Mouse (Mus musculus) midbrain, embryonic 13.5 days (tissue): ENCODE data around the gene Gm21887. TPM values are rescaled to one million over a fixed set of nuclear protein-coding genes. Genes with fewer than 3 reads are reported as not detected.
"Not testable (repeated sequence)": the region's sequence is repeated elsewhere in the genome, so short reads cannot be mapped to it uniquely, and the experiment has no call there.

ENCODE experiments used
- ATAC-seq: fragments of 200-750 bp; cut with Nextera tagmentation; 2 replicates; pipeline ENCODE4 v1.8.0; 2017; ENCODE audit warnings: mild to moderate bottlenecking, moderate TSS enrichment, moderate library complexity
- H3K27ac ChIP-seq: fragments of 300-500 bp; sonication (generic); 2 replicates; pipeline ENCODE4 v1.5.1; 2015; ENCODE audit warnings: inconsistent platforms, mild to moderate bottlenecking, moderate library complexity
- H3K27me3 ChIP-seq: fragments of 300-500 bp; sonication (generic); 2 replicates; pipeline ENCODE4 v1.6.1; 2015; ENCODE audit warnings: mild to moderate bottlenecking, inconsistent platforms
- H3K36me3 ChIP-seq: fragments of 300-500 bp; sonication (generic); 2 replicates; pipeline ENCODE4 v1.6.1; 2015; ENCODE audit warnings: mild to moderate bottlenecking, inconsistent platforms
- H3K4me1 ChIP-seq: fragments of 300-500 bp; sonication (generic); replicated peaks from 2 replicates; pipeline ENCODE4 v1.6.1; 2015; ENCODE audit warnings: inconsistent platforms
- H3K4me2 ChIP-seq: fragments of 300-500 bp; sonication (generic); replicated peaks from 2 replicates; pipeline ENCODE4 v1.6.1; 2015; ENCODE audit warnings: moderate library complexity, mild to moderate bottlenecking, inconsistent platforms
- H3K4me3 ChIP-seq: fragments of 300-500 bp; sonication (generic); replicated peaks from 2 replicates; pipeline ENCODE4 v1.5.1; 2015; ENCODE audit warnings: mild to moderate bottlenecking, inconsistent platforms
- H3K9ac ChIP-seq: fragments of 300-500 bp; sonication (generic); replicated peaks from 2 replicates; pipeline ENCODE4 v1.6.1; 2015; ENCODE audit warnings: mild to moderate bottlenecking, inconsistent platforms
- H3K9me3 ChIP-seq: fragments of 300-500 bp; sonication (generic); 2 replicates; pipeline ENCODE4 v1.6.1; 2016; ENCODE audit warnings: mild to moderate bottlenecking, inconsistent platforms
- WGBS: fragments of 180-500 bp; shearing (Covaris S2); methylation state at CpG from one replicate; pipeline ENCODE4 v1.1.7; 2015; 5-methylcytosine and 5-hydroxymethylcytosine counted together
- polyA plus RNA-seq: library from polyadenylated mRNA; unstranded; fragments of >200 nt; fragmentation: Nextera tagmentation; extraction: Ambion mirVana; gene quantifications from 2 replicates; pipeline ENCODE4 v1.2.1, GENCODE M21; 2015

Gene Gm21887
- polyA plus RNA-seq, 1 experiment from 2014 or later = 183 TPM

DNA sequence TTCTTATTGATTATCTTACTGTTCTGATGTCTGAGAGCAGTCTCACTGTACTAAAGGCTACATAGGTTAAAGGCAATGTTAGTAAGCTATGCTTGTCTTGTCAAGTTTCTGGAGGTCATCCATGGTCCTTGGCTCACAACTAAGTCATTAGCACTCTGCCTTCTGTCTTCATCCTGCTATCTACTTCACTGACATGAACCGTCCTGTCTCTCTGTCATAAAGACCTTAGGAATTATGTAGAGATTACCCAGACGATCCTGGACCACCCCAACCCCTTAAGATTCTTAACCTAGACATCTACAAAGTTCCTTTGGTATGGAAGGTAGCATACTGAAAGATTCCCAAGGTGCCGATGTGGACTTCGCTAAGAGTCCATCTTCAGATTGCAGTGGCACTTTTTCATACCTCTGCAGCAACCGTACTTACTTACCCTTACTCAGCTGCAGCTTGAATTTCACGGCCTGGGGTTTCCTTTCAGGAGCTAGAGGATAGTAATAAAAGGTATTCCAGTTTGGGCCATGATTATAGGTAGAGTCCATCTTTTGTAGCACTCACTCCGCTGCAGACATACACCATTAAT lies 31.5 kb upstream of the Gm21887 start:
- Histone ChIP-seq H3K9me3 (peaks cover 68% of the 10 kb centered on the region), H3K36me3 (peaks cover 37% of the 10 kb centered on the region)
- H3K4me2 ChIP-seq, H3K9ac ChIP-seq, H3K27ac ChIP-seq, ATAC-seq, H3K4me3 ChIP-seq, H3K4me1 ChIP-seq, H3K27me3 ChIP-seq: not testable (repeated sequence)
- 90% methylated on average over 7 of the region's 7 CpGs for WGBS

DNA sequence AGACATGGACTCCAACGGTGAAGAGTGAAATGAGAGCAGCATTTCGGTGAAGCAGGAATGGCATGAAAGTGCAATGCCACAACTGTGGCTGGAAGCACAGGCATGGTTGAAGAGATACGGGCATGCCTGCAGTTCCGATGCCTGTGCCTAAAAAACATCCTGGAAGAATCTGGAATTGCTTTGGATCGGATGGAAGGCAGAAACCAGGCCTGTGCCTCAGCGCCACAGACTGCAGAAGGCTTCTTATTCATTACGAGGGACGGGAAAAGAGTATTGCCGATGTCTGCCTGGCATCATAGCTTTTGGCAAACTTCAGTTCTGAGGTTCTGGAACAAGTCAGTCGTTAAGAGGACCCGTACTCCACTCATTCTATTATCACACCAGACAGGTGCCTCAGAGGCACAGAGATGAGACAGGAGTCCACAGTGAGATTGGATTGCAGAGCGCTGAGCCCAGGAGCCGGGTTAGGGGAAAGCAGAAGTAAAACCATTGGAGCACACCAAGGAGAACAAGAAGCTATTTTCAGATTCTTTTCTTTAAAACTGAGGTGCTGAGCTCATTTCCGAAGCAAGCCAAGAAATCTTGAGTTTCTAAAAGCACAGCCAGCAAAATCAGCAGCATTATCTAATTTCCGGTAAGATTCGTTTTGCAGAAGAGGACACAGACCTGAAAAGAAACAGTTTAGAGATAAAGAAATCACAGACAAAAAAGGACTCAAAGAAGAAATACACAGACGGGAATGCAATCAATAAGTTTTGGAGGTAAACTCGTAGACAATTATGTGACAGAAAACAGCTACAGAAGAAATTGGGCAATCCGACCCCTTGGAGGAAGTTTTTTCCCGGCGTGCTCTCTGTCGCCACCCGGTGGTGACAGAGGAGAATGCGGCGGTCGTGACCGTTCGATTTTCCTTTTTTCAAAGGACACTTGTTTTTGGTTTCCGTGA lies 30.8 kb upstream of the Gm21887 start:
- H3K4me2 ChIP-seq = peak overlapping the region; percentile 28
- 0 out of 2 replicates have a peak, but pooled peaks have one; percentile 32 for ATAC-seq
- peaks cover 44% of the 10 kb centered on the region for H3K36me3 ChIP-seq
- peaks cover 71% of the 10 kb centered on the region for H3K9me3 ChIP-seq
- 73% methylated on average over 29 of the region's 29 CpGs for WGBS
- H3K4me3 ChIP-seq = peak overlapping the region; percentile 3; the same call in 1 of the 2 replicates
- H3K4me1 ChIP-seq, H3K27me3 ChIP-seq, H3K9ac ChIP-seq, H3K27ac ChIP-seq: not testable (repeated sequence)

DNA sequence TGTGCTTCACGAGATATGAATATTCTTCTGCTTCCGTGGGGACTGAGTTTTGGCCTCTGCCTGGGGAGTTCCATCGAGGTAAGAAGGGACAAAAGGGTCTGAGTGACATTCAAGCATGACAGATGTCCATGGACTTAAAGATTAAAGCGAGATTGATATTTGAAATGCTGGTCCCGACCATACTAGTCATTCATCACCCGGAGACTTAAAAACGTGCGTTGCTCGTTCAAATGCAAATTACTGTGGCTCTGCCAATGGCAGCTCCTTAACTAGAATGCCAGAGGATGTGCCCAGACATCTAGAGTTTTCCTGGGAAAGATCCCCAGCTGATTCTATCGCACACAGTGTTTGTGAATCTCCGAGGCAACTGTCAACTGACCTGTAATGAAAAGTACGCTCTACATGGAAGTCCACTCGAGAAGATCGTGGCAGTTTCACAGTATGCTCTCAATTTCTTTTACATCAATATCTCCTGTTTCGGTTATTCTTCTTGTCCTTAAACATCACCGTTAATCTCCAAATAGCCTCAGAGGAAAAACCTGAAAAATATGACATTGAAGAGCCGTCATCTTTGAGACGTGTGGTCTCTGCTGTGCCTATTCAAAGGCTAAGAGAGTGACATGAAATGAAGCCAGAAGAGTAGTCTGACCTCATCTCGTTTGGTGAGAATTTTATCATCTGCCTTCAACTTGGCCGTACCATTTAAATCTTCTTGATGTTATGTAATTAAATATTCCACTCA lies 29.8 kb upstream of the Gm21887 start:
- not testable (repeated sequence) for H3K4me1 ChIP-seq, H3K9ac ChIP-seq, H3K27me3 ChIP-seq, H3K27ac ChIP-seq
- H3K36me3 ChIP-seq = peaks cover 48% of the 10 kb centered on the region
- peaks cover 72% of the 10 kb centered on the region for H3K9me3 ChIP-seq
- ATAC-seq = peak; percentile 22
- WGBS = 76% methylated on average over 20 of the region's 20 CpGs
- H3K4me3 ChIP-seq = peak overlapping the region; percentile 3; the same call in 1 of the 2 replicates
- H3K4me2 ChIP-seq = peak overlapping the region; percentile 28

DNA sequence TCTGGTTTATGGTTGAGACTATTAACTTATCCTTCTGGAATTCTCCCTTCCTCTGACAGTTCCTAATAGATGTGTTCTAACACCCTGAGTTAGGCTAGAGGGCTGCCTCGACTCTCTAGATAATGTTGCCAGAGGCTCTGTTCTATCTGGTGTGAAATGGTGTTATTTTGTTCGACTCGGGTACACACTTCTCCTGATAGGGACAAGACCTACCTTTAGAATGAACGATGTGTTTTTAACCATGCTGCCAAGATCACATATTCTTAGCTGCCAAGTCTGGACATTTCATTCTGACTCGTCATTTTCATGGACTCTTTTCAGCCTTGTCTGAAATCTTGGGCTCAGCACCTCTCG lies 29.3 kb upstream of the Gm21887 start:
- peaks cover 53% of the 10 kb centered on the region for H3K36me3 ChIP-seq
- H3K9ac ChIP-seq, H3K4me1 ChIP-seq, H3K27ac ChIP-seq, H3K4me3 ChIP-seq, H3K4me2 ChIP-seq, H3K27me3 ChIP-seq, ATAC-seq: not testable (repeated sequence)
- peaks cover 71% of the 10 kb centered on the region for H3K9me3 ChIP-seq
- WGBS = 86% methylated on average over 6 of the region's 6 CpGs

DNA sequence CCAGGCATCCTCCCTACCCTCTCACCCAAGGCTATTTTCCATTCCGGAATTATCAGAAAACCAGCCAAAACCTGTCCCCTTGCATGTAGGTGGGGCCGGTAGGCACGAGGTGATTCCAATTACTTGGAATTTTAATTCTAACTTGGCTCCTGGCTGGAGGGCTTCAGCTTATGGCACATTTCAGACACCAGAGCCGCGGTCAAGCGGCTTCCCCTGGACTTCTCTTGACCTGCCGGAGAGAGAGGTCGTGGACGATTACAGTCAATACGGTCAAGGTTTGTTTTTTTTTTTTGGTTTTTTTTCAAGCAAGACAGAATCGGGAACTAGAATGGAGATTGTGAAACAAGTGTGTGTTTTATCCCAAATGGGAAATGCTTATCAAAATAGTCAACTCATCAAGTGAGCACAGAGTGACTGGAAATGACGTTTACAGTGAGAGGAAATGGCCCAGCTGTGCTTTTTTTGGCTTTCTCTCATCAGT lies 28.6 kb upstream of the Gm21887 start:
- peaks cover 4% of the 10 kb centered on the region; the same call in 1 of the 2 replicates for H3K4me1 ChIP-seq
- H3K36me3 ChIP-seq = peaks cover 58% of the 10 kb centered on the region
- peaks cover 72% of the 10 kb centered on the region for H3K9me3 ChIP-seq
- H3K4me2 ChIP-seq = no peak overlapping the region
- no peak overlapping the region for H3K9ac ChIP-seq
- no peaks in the 10 kb centered on the region for H3K27me3 ChIP-seq
- WGBS = 89% methylated on average over 12 of the region's 12 CpGs
- no peak overlapping the region for H3K4me3 ChIP-seq
- H3K27ac ChIP-seq = no peak overlapping the region
- no peak for ATAC-seq

DNA sequence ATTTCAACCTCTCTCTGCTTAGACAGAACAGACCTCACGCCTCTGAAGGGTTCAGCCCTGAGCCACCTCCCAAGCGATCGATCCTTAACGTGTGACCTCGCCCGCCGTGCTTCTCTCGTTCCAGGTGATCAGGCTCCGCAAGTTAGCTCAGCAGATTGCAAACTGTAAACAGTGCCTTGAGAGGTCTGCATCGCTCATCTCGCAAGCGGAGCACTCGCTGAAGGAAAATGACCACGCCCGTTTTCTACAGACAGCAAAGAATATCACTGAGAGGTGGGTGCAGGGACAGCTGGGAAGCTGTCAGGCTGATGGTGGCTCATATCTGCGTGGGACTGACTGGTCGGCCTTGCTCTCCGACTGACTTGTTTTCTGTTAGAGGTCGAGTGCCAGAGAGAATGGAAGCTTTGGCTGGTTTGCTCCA lies 27.7 kb upstream of the Gm21887 start:
- H3K4me1 ChIP-seq, H3K27me3 ChIP-seq, H3K4me3 ChIP-seq, ATAC-seq, H3K4me2 ChIP-seq, H3K9ac ChIP-seq, H3K27ac ChIP-seq: not testable (repeated sequence)
- peaks cover 64% of the 10 kb centered on the region for H3K36me3 ChIP-seq
- 92% methylated on average over 19 of the region's 19 CpGs for WGBS
- peaks cover 77% of the 10 kb centered on the region for H3K9me3 ChIP-seq

DNA sequence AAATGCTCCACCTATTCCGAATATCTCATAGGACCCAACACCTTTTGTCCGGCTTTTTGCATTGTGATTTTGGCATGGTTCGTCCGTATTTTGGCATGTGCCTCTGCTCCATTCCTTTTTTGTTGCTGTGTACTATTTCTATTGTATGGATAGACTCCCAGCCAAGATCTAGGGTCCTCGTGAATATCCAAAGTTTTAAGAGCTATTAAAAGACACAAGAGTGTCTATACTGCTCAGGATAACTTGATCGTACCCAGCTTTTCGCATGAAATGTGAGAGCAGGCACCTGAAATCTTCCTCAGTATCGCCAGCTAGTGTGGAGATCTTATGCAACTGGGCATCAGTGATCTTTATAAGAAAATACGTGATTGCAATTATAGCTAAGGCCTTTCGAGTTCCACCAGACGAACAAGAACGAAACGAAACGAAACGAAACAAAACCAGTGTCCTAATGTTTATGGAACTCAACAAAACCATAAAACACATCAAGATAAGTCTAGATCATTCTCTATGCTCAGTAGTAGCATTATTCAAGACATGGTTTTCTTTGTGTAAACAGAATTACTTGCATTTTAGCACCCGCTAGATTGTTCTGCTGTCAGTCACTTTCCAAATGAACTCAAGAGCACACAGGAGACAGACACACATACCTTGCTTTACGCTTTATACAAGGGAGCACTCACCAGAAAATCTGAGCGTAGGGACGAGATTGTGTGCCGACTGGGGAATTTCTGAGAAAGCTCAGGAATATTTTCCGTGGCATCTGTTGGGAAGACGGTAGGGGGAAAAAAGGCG lies 26.7 kb upstream of the Gm21887 start:
- H3K27me3 ChIP-seq = not testable (repeated sequence)
- H3K36me3 ChIP-seq = peaks cover 68% of the 10 kb centered on the region

DNA sequence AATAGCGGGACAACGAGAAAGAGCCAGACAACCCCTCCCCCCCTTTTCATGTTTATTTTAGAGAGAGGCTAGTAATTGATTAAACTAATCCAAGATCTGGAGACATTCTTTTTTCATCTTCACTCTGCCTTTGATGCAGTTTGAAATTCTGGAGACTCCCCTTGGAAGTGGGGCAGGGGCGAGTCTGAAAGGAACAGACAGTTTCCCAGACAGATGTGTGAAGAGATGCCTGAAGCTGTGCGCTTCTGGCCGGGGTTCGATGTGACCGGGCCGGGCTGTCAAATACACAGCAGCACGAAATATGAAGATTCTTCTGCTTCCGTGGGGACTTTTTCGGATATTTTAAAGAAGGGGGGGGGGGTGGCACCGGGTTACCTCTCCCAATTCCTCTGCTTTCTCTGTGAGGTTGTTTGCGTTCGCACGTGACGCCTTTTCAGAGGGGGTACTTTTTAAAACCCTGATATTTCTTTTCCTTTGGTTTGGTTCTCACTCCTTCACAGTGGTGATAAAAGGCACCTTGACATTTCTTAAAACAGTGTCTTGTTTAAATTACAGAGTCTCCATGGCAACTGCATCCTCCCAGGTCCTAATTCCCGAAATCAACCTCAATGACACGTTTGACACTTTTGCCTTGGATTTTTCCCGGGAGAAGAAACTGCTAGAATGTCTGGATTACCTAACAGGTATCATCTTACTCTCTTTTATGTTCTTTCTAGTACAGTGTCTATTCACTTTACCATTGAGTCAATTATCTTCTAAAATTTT lies 25.9 kb upstream of the Gm21887 start:
- Histone ChIP-seq H3K36me3 (peaks cover 63% of the 10 kb centered on the region), H3K9me3 (peaks cover 73% of the 10 kb centered on the region)

More for the DNA sequence above, 26.7 kb upstream of the Gm21887 start:
- 92% methylated on average over 23 of the region's 23 CpGs for WGBS
- H3K9me3 ChIP-seq = peaks cover 78% of the 10 kb centered on the region
- H3K9ac ChIP-seq, H3K4me1 ChIP-seq, ATAC-seq, H3K27ac ChIP-seq, H3K4me2 ChIP-seq, H3K4me3 ChIP-seq: not testable (repeated sequence)

DNA sequence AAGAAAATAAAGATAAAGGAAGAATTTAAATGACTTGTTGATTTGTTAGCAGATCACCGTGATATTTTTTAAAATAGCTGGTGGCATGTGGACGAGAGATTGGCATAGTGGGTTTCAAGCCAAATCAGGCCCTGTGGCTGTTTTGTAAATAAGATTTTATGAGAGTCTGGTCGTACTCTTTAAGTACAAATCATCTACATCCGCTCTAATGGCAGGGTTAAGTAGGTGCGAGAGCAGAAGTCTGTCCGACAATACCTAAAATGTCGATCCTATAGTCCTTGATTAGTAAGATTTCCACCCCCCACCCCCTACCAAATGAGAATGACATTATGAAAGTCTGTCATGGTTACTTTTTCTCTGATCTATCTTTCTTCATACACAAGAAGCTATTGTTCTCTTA lies 25.1 kb upstream of the Gm21887 start:
- 91% methylated on average over 7 of the region's 7 CpGs for WGBS
- not testable (repeated sequence) for H3K4me2 ChIP-seq, ATAC-seq, H3K27ac ChIP-seq, H3K4me1 ChIP-seq, H3K4me3 ChIP-seq, H3K27me3 ChIP-seq, H3K9ac ChIP-seq
- Histone ChIP-seq H3K36me3 (peaks cover 69% of the 10 kb centered on the region), H3K9me3 (peaks cover 73% of the 10 kb centered on the region)

More for the DNA sequence above, 25.9 kb upstream of the Gm21887 start:
- H3K4me2 ChIP-seq, H3K4me1 ChIP-seq, H3K27ac ChIP-seq, H3K27me3 ChIP-seq, H3K4me3 ChIP-seq, H3K9ac ChIP-seq, ATAC-seq: not testable (repeated sequence)
- WGBS = 90% methylated on average over 19 of the region's 19 CpGs

DNA sequence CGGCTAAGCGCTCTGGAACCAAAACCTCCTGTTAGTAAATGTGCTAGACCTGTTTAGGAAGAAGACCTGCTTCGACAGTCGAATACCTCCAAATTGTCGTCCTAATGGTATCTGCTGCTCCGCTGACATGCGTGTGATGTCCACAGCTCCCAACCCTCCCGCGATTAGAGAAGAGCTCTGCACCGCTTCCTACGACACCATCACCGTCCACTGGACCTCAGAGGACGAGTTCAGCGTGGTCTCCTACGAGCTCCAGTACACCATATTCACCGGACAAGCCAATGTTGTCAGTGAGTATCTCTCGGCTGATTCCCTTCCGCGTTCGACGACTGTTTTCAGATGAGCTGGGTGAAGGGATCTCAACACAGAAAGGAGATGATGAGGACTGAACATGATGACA lies 24.6 kb upstream of the Gm21887 start:
- not testable (repeated sequence) for H3K4me3 ChIP-seq, H3K4me1 ChIP-seq, H3K27ac ChIP-seq, H3K27me3 ChIP-seq, H3K9ac ChIP-seq, H3K4me2 ChIP-seq, ATAC-seq
- peaks cover 71% of the 10 kb centered on the region for H3K9me3 ChIP-seq
- 93% methylated on average over 21 of the region's 21 CpGs for WGBS
- H3K36me3 ChIP-seq = peaks cover 67% of the 10 kb centered on the region

DNA sequence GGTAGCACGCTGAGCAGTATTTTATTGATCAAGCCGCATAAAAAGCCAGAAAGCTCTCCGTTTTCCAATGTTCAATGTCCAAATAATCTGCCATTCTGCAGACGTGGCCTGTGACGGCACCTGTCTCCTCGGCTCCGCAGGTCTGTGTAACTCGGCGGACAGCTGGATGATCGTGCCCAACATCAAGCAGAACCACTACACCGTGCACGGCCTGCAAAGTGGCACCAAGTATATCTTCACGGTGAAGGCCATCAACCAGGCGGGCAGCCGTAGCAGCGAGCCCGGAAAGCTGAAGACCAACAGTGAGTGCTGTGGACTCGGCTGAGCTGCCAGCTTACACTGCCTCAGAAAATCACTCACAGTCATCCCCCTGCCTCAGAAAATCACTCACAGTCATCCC lies 23.7 kb upstream of the Gm21887 start:
- not testable (repeated sequence) for H3K4me2 ChIP-seq, H3K9ac ChIP-seq, H3K27ac ChIP-seq, H3K27me3 ChIP-seq, H3K4me1 ChIP-seq, H3K4me3 ChIP-seq
- Histone ChIP-seq H3K36me3 (peaks cover 74% of the 10 kb centered on the region), H3K9me3 (peaks cover 75% of the 10 kb centered on the region)
- peak; percentile 10 for ATAC-seq
- 86% methylated on average over 18 of the region's 18 CpGs for WGBS
